Mouse (Mus musculus) CH12.LX (cell line): Measurements from ENCODE around the gene 1700093K21Rik. TPM values are rescaled to one million over a fixed set of nuclear protein-coding genes. Genes with fewer than 3 reads are reported as not detected.

Source experiments
- DNase-seq: peaks from one replicate; pipeline ENCODE4 v3.0.0-alpha.2; 2013; ENCODE audit errors: extremely low read depth
- H3K27ac ChIP-seq: 2 replicates; pipeline ENCODE4 v1.5.1; 2012; ENCODE audit warnings: low read depth, mild to moderate bottlenecking, control low read depth, moderate library complexity; ENCODE audit not compliant: insufficient read depth
- H3K27me3 ChIP-seq: replicated peaks from 2 replicates; pipeline ENCODE3; 2012; ENCODE audit warnings: inconsistent platforms
- H3K36me3 ChIP-seq, 2 experiments: replicated peaks in 1 of 2; 2 replicates each; pipeline versions ENCODE3 to v1.6.1; 2012; ENCODE audit warnings: inconsistent platforms in 1 of 2, low read length in 1 of 2, mild to moderate bottlenecking in 1 of 2, mixed read lengths in 1 of 2, moderate library complexity in 1 of 2; ENCODE audit not compliant: control insufficient read depth in 1 of 2, insufficient read depth in 1 of 2
- H3K4me1 ChIP-seq, 2 experiments: 2 replicates each; pipeline ENCODE4 v1.6.1; 2012; ENCODE audit warnings: inconsistent platforms in 1 of 2, moderate library complexity in 1 of 2; ENCODE audit not compliant: insufficient read depth in 2 of 2, control insufficient read depth in 1 of 2
- H3K4me2 ChIP-seq: 2 replicates; pipeline ENCODE4 v1.6.1; 2012; ENCODE audit warnings: low read depth, mild to moderate bottlenecking, control low read depth; ENCODE audit not compliant: poor library complexity, insufficient read depth, severe bottlenecking
- H3K4me3 ChIP-seq, 3 experiments: fragments of 150-350 bp in 1 of 3; sonication (generic) in 1 of 3; replicated peaks in 1 of 3; 2 replicates each; pipeline versions ENCODE3 to v1.5.1; 2011 to 2012; ENCODE audit warnings: low read depth in 2 of 3, low read length in 2 of 3, mild to moderate bottlenecking in 2 of 3, moderate library complexity in 2 of 3, control low read depth in 1 of 3, improper control_type of control experiment in 1 of 3, inconsistent platforms in 1 of 3, mixed read lengths in 1 of 3; ENCODE audit not compliant: poor library complexity in 1 of 3
- H3K79me2 ChIP-seq: replicated peaks from 2 replicates; pipeline ENCODE4 v1.6.1; 2012; ENCODE audit warnings: mild to moderate bottlenecking, moderate library complexity; ENCODE audit not compliant: control insufficient read depth, poor library complexity, insufficient read depth, severe bottlenecking; ENCODE audit errors: extremely low read depth
- H3K9ac ChIP-seq: 2 replicates; pipeline ENCODE4 v1.6.1; 2012; ENCODE audit warnings: low read depth, mild to moderate bottlenecking, control low read depth, moderate library complexity; ENCODE audit not compliant: insufficient read depth
- H3K9me3 ChIP-seq: replicated peaks from 2 replicates; pipeline ENCODE3; 2012; ENCODE audit warnings: low read length, inconsistent platforms, mixed read lengths
- CHD2 ChIP-seq: IDR thresholded peaks from 2 replicates; pipeline ENCODE4 v1.6.1; 2011; ENCODE audit warnings: low read length, improper control_type of control experiment
- CTCF ChIP-seq, 2 experiments: IDR thresholded peaks in 1 of 2; conservative IDR thresholded peaks in 1 of 2; 2 replicates each; pipeline ENCODE4 v1.5.1; 2011 to 2012; ENCODE audit warnings: low read depth in 2 of 2, low read length in 2 of 2, improper control_type of control experiment in 1 of 2, inconsistent platforms in 1 of 2, mild to moderate bottlenecking in 1 of 2, moderate library complexity in 1 of 2
- E2F4 ChIP-seq: IDR thresholded peaks from 2 replicates; pipeline ENCODE4 v1.6.1; 2011; ENCODE audit warnings: low read depth, low read length, improper control_type of control experiment; ENCODE audit not compliant: insufficient replicate concordance
- EP300 ChIP-seq: IDR thresholded peaks from 2 replicates; pipeline ENCODE4 v1.6.1; 2011; ENCODE audit warnings: low read length, improper control_type of control experiment
- ETS1 ChIP-seq: conservative IDR thresholded peaks from 2 replicates; pipeline ENCODE4 v1.6.1; 2012; ENCODE audit warnings: low read depth, mild to moderate bottlenecking, inconsistent platforms, low read length, improper control_type of control experiment, moderate library complexity
- GABPA ChIP-seq: IDR thresholded peaks from 2 replicates; pipeline ENCODE4 v1.6.1; 2012; ENCODE audit warnings: low read depth, low read length, improper control_type of control experiment, inconsistent platforms; ENCODE audit not compliant: insufficient replicate concordance
- JUN ChIP-seq: IDR thresholded peaks from 2 replicates; pipeline ENCODE4 v1.6.1; 2011; ENCODE audit warnings: low read depth, mild to moderate bottlenecking, low read length, improper control_type of control experiment, moderate library complexity; ENCODE audit not compliant: insufficient read depth
- KAT2A ChIP-seq: IDR thresholded peaks from 2 replicates; pipeline ENCODE4 v1.6.1; 2012; ENCODE audit warnings: low read length, improper control_type of control experiment, inconsistent platforms; ENCODE audit not compliant: insufficient replicate concordance
- MAZ ChIP-seq: IDR thresholded peaks from 2 replicates; pipeline ENCODE4 v1.6.1; 2012; ENCODE audit warnings: low read depth, mild to moderate bottlenecking, inconsistent platforms, low read length, improper control_type of control experiment, moderate library complexity
- MYC ChIP-seq: IDR thresholded peaks from 2 replicates; pipeline ENCODE4 v1.6.1; 2011; ENCODE audit warnings: low read depth, mild to moderate bottlenecking, improper control_type of control experiment, low read length
- POLR2A ChIP-seq: IDR thresholded peaks from 2 replicates; pipeline ENCODE4 v1.6.1; 2011; ENCODE audit warnings: low read depth, mild to moderate bottlenecking, improper control_type of control experiment, low read length
- RAD21 ChIP-seq: IDR thresholded peaks from 2 replicates; pipeline ENCODE4 v1.6.1; 2011; ENCODE audit warnings: low read depth, mild to moderate bottlenecking, low read length, improper control_type of control experiment, moderate library complexity
- RCOR1 ChIP-seq: conservative IDR thresholded peaks from 2 replicates; pipeline ENCODE4 v1.6.1; 2012; ENCODE audit warnings: low read depth, mild to moderate bottlenecking, inconsistent platforms, low read length, improper control_type of control experiment
- SMC3 ChIP-seq: IDR thresholded peaks from 2 replicates; pipeline ENCODE4 v1.6.1; 2011; ENCODE audit warnings: low read depth, low read length, improper control_type of control experiment
- TCF12 ChIP-seq: IDR thresholded peaks from 2 replicates; pipeline ENCODE4 v1.6.1; 2014; ENCODE audit warnings: low read depth, mild to moderate bottlenecking, inconsistent platforms, low read length, improper control_type of control experiment
- USF1 ChIP-seq: IDR thresholded peaks from 2 replicates; pipeline ENCODE4 v1.6.1; 2014; ENCODE audit warnings: low read depth, mild to moderate bottlenecking, inconsistent platforms, low read length, improper control_type of control experiment
- USF2 ChIP-seq: conservative IDR thresholded peaks from 2 replicates; pipeline ENCODE4 v1.6.1; 2011; ENCODE audit warnings: low read depth, low read length, improper control_type of control experiment
- ZMIZ1 ChIP-seq: IDR thresholded peaks from 2 replicates; pipeline ENCODE4 v1.6.1; 2012; ENCODE audit warnings: low read depth, mild to moderate bottlenecking, inconsistent platforms, low read length, improper control_type of control experiment
- dilution Hi-C: fragments of 300-500 bp; cut with MboI; formaldehyde crosslinking; loops from 2 replicates; pipeline ENCODE4 v1.14.3; 2020; ENCODE audit warnings: low sequenced_read_pairs; ENCODE audit not compliant: extremely low pct_unique_long_range_greater_than_20kb, extremely low pct_ligation_motif_present
- in situ Hi-C: fragments of 300-500 bp; cut with MboI; formaldehyde crosslinking; loops from 3 replicates; pipeline ENCODE4 v1.14.3; 2019; ENCODE audit warnings: low sequenced_read_pairs, low pct_ligation_motif_present, low pct_unique_long_range_greater_than_20kb, mixed read lengths
- polyA plus RNA-seq: library from polyadenylated mRNA; unstranded; fragments of >175 nt; gene quantifications from 2 replicates; pipeline ENCODE4 v1.2.1, GENCODE M21; 2012; ENCODE audit warnings: low read depth; ENCODE audit not compliant: insufficient read length
- total RNA-seq, 2 experiments: library from RNA; depleted of rRNA; stranded (reverse); fragments of 300-350 nt in 1 of 2; fragments of >200 nt in 1 of 2; gene quantifications; 2 replicates each; pipeline ENCODE4 v1.2.3; 2012 to 2014

The 1700093K21Rik gene
- total and polyA plus RNA-seq, 3 experiments: not detected

DNA sequence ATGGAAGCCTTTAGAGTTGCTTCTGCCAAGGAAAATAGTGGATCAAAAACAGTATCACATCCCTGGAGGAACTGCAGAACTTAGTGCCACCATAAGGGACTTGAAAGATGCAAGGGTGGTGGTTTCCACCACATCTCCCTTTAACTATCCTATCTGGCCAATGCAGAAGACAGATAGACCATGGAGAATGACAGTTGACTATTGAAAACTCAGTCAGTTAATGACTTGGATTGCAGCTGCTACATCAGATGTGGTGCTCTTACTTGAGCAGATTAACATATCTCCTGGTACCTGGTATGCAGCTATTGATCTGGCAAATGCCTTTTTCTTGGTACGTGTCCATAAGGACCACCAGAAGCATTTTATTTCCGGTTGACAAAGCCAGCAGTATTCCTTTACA lies 16.5 kb upstream of the 1700093K21Rik start:
- DNase-seq: no peak
- Histone ChIP-seq H3K79me2 (no peaks in the 10 kb centered on the region), H3K9me3 (no peaks in the 10 kb centered on the region), H3K4me3 (no peak overlapping the region), H3K27me3 (peaks cover 1% of the 10 kb centered on the region), H3K9ac (no peak overlapping the region), H3K27ac (no peak overlapping the region), H3K4me2 (no peak overlapping the region), H3K36me3 (no peaks in the 10 kb centered on the region), H3K4me1 (peaks cover 2 to 4% of the 10 kb centered on the region in 2 experiments; a peak in 2 of 4 replicates)
- TF ChIP-seq SMC3: no peak
- no peak for TF ChIP-seq JUN
- no peak for TF ChIP-seq KAT2A
- TF ChIP-seq GABPA: no peak
- TF ChIP-seq POLR2A: no peak
- no peak for TF ChIP-seq ETS1
- no peak for TF ChIP-seq E2F4
- in situ Hi-C loops: no loop called here
- dilution Hi-C loops: no loop called here

DNA sequence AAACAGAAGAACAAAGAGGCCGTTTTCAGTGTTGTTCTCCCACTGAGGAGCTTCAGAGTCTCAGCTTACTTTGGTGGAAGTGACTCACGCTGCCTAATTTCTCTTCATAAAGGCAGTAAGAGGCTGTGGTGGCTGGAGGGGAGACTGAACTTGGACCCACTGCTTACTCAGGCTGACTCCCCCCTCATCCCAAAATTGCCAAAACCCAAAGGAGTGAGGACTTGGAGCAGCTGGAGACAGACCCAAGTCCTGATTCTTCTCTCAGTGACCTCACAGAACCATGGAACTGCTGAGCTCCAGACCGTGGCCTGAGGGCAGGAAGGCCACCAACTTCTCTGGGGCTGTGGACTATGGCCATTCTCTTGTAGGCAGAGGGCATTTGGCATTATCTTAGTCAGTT lies 2.0 kb downstream of the 1700093K21Rik start:
- TF ChIP-seq EP300 (no peak), CHD2 (no peak), ZMIZ1 (no peak), SMC3 (no peak), RAD21 (no peak), CTCF (conservative IDR thresholded peaks at IDR 0.05 in 1 of 2, IDR thresholded peaks at IDR 0.05 in 1 of 2; ENCODE audit: low read depth in 2 of 2, low read length in 2 of 2) (no peak), MYC (no peak), TCF12 (no peak), USF1 (no peak), MAZ (no peak), RCOR1 (no peak), USF2 (no peak), GABPA (no peak)
- TF ChIP-seq, all 38 proteins: peak for 0
- in situ Hi-C loops (no loop called here), dilution Hi-C loops (no loop called here)
- Histone ChIP-seq H3K79me2 (no peaks in the 10 kb centered on the region), H3K36me3 (no peaks in the 10 kb centered on the region), H3K9ac (no peak overlapping the region), H3K4me3 (no peak overlapping the region), H3K4me1 (no peaks in the 10 kb centered on the region), H3K27ac (no peak overlapping the region), H3K27me3 (no peaks in the 10 kb centered on the region), H3K9me3 (no peaks in the 10 kb centered on the region), H3K4me2 (no peak overlapping the region)
- no peak for DNase-seq
